Mouse (Mus musculus): ENCODE results near the gene Tbc1d30.

The Tbc1d30 gene

DNA sequence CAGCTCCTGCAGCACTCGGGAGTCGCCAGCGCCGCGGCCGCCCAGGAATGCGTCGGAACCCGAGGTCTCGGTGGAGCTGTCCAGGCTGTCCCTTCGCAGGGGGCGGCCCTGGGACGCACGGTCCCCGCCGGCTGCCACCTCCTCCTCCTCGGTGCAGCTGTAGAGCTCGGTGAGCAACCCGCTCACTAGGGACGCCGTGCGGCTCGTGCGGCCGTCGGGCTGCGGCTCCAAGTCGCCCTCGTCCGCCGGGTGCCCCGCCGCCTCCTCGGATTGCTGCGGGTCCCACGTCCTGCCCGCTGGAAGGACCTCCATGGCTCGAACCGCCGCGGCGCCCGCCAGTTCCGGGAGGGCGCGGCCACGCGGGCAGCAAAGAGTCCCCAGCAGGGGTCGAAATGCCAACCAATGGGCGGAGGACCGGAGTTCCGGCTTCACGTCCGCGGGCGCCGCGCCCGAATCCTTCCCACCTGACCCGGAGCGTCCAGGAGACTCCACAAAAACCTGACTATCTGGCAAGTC is at the start of gene Tbc1d30:
Gene Tbc1d30, minus strand, starts transcription at position 213 of the 516 bp plus-strand sequence.
- DNase-seq (ENCODE audit: low read depth, low spot score), result no peak

DNA sequence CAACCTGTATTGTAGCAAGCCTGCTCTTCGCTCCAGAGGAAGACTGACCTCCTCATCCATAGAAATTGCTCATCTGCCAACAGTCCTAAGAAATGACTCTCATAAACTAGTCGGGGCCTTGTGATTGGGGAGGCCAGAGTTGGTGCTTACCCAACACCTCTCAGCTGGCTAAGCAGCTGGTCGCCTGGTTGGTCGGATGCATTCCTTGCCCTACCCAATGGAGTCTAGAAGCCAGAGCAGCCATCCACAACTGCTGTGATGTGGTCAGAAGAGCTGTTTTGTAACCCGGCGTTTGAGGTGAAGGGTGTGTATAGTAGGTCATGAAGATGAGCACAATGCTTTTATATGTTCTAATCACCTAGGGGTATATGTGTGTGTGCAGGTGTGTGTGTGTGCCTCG is 47.5 kb upstream of the Tbc1d30 start:
- DNase-seq (ENCODE audit: low read depth, low spot score), result no peak

DNA sequence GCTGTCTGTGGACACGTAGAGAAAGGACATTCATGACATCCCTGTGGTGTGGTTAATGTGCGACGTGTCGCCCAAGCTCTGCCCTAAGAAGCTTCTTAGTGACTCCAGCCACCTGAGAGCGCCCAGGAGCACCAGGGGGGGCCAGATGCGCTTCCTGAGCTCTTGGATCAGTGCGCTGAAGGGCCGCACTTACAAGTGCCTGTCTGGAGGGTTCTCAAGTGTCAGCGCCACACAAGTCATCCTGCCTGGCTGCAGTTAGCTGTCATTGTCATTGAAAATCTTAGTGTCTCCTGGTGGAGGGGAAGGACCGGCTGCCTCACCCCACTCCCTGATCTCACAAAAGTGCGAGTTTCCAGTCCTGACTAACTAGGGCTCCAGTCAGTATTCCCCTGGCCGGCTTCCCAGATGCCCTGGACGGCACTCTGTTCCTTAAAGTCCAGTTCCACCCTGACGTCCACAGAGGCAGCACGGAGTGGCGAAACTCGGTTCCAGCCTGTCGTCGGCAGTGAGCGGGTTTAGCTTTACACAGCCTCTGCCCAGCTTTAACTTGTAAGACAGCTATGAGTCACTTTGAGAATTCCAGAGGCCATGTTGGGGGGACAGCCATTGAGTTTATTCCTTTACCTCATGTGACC is 44.6 kb upstream of the Tbc1d30 start:
- DNase-seq (ENCODE audit: low read depth, low spot score), result no peak

DNA sequence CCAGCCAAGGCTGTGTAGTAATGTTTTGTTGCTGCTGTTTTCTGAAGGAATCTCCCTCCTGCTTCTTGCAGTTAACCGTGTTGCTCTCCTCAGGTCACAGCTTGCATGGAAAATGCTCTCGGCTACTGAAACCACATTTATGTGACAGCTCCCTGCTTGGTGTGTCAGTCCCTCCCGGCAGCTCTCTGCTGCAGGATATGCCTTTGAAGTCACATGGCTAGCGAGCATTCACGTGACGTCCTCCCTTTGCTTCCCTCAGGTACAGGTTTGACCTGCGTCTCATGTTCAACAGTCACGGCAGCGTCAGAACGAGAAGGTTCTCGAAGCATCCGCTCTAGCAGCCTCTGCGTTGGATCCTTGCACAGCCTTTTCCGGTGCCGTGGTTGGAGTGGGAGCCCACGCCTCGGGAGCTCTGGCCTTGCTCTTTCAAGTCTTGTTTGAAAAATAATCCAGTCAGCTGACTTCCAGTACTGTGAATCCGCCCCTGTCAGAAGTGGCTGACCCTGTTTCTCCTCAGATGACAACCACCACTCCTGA is 43.8 kb upstream of the Tbc1d30 start:
- DNase-seq (ENCODE audit: low read depth, low spot score), result no peak

DNA sequence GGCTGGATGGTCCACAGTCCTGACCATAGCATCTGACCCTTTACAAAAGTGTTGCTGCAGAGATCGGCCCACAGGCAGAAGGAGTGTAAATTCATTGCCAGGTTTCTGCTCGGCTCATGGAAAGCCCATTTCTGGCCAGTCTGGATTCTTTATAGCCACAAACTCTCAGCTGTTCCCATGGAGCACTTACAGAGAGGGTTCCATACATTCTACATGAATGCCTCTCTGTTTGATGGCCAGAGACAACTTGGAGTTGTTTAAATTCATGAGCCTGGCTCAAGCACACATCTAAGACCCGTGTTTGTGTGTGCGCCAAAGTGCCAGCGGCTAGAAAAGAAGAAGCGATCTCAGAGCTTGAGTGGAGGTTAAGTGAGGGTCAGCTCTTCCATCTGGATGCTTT is 43.2 kb upstream of the Tbc1d30 start:
- no peak for DNase-seq (ENCODE audit: low read depth, low spot score)

DNA sequence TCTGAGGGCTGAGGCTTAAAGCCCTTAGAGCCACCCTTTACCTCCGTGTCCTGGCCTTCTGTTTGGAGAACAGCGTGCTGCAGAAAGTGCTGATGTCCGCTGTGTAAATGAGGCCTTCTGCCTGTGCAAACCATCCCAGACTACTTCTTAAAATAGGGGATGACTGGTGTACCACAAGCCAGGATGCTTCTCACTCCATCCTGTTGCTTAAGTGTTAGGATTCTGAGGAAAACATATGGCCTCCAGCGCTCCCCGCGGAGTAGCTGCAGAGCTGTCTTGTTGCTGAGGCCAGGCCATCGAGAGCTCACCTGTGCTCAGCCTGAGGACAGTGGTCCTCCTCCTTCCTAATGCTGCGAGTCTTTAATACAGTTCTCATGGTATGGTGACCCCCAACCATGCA is 40.8 kb upstream of the Tbc1d30 start:
- no peak for DNase-seq (ENCODE audit: low read depth, low spot score)

DNA sequence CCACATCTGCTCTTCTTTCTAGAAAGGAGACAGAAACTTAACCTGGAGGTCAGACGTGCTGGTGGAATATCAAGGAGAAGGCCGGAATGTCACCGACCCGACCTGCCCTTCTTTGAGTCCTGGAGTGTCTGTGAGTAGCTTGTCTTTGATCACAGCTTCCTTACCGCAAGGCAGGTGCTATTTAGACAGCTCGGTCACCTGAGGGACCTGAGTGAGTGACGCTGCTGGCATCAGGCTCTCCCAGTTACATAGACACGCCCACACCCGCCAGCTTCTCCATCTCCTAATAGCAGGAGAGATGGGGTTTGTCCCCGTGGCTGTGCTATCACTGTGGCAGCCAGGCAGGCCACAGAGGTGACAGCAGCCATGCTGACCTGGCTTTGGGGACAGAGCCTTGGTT is 39.5 kb upstream of the Tbc1d30 start:
- DNase-seq (ENCODE audit: low read depth, low spot score), result no peak

DNA sequence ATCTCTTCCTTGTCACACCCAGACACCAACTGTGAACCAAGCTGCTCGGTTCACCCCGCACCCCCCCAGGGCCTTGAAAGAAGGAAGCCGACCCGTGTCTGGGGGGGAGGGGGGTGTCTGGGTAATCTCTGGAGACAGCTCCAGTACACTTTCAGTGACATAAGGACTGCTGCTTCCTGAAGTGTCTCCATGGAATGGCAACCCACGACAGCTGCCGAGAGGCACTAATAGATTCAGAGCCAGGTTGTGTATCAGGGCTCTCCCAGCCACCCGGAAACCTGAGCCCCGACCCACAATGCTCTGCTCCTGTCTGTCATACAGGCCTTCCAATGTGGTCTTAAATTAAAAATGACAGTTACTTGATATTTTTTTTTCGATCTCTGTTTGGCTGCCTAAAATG is 35.3 kb upstream of the Tbc1d30 start:
- DNase-seq (ENCODE audit: low read depth, low spot score), result no peak

DNA sequence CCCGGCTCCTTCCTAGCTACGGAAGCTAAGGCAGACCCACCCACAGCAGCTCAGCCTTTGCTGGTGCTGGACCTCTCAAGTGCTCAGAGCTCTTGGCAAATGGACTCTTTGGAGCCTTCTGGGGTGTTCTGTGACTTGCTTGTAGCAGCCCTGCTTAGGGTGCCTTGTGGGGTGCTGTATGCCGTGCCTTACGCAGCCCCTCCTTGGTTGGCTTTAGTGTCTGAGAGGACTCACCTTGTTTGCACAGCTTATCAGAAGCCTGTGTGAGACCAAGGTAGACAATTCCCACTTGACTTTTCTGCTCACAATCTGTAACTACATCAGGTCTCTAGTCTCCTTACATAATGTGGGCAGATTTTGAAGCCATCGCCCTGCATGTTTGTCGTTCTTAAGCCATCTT is 34.6 kb upstream of the Tbc1d30 start:
- DNase-seq (ENCODE audit: low read depth, low spot score), result no peak

DNA sequence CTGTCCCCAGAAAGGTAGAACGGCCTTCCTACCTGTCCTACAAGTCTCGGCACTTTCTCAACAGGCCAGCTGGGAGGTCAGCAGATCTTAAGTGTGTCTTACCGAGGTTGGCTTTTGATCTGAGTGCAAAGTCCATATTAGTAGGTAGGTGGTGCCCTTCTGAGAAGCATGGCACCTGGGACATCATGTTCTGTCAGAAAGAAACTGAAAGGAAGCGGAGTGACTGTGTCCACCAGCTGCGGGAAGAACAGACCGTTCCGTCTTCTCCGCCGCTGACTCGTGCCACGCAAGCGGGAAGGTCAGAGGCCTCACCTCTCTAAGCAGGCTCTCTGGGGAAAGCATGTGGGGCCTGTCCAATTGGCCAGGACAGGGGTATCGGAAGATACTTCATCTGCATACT is 33.6 kb upstream of the Tbc1d30 start:
- DNase-seq (ENCODE audit: low read depth, low spot score), result no peak

DNA sequence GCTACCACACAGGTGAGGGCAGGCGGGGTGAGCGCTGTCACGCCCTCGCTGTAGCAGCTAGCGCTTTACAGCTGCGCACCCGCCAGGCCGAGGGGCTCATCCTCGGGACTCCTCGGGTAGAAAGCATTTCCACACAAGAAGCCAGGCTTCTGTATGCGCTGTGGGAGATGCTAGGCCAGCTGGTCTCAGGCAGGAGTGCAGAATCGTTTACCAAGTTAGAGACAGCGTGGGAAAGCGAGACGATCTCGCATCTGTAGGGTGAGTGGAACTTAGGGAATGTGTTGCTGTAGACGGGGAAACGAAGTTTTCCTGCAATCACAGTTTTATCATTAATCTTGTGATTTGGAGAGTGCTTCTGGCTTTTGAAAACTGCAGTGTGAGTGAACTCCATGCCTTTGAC is 30.2 kb upstream of the Tbc1d30 start:
- DNase-seq (ENCODE audit: low read depth, low spot score), result no peak

DNA sequence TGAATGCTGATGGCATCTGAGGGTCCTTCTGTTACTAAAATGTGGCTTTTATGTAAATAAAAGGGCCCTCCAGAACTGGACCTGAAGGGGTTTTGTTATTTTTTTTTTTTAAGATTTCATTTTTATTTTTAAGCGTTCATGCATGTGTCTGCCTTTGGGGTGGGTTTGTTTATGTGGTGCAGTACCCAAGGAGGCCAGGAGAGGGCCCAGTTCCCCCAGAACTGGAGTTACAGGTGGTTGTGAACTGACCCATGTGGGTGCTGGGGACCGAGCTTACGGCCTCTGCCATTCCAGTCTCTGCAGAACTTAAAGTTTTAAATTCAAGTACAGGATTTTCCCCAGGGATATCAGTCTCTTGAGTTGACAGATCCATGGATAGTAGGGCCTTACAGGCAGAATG is 28.3 kb upstream of the Tbc1d30 start:
- DNase-seq (ENCODE audit: low read depth, low spot score), result no peak

DNA sequence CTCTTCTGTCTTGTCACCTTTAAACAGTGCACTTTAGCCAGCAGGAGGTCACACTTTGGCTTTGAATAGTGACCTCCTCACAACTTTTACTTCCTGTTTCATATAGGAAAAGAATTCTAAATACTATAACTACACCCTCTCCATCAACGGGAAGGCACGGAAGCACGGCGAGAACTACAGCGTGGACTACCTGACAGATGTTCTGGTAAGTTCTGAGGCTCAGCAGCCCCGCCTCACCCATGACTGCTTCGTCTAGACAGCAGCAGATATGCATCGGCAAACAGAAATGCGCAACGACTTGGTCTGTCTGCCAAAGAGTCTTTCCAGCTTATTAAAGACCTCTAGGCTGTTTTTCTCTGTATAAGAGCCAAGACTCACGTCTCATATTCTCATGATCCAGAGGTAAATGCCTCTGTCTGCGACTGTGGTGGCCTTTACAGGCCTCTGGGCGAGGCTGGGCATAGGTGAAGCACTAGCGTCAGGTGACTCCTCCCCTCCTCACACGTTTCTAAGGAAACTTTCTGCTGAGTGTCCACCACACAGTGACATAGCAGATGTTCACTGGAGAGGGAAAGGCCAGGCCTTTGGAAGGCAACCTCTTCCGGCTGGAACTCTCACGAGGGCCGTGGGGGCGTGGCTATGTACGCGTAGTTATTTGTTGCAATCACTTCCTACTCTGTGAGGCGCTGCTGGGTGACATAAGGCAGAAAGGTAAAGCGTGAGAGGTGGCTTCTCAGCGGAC is 25.6 kb upstream of the Tbc1d30 start:
- no peak for DNase-seq (ENCODE audit: low read depth, low spot score)

DNA sequence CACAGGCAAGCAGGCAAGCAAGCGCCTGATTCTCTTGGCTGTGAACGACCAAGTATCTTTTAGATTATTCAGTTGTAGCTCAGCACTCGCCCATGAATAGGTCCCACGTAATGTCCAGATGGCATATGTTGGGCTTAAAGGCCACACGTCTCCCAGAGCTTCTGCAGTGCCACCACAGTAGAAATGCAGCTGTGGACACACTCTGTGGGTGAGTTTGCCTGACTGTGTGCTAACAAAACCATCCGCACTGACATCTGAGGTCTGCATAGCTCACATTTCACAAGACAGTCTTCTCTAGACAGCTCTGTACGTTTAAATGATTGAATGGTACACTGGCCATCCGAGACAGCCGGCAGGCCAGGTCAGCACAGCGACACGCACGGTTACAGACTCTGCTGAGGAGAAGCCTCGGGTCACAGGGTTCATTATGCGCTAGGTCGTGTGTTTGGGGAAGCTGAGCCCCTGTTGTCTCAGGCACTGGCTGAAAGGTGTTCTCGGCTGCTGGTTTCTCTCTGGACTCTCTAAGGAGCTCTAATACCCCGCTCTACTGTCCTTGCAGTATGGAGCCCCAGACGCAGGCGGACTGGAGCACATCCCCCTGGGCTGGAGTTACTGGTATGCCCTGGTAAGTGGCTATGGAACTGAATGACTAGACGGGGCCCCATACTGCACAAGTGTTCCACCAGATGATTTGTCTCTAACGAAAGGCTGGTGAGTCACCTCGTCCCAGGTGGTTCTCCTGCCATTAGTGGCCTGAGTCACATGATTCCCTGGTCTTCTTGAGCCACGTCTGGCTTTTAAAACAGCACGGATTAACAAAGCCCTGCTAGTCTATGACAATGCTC is 24.8 kb upstream of the Tbc1d30 start:
- DNase-seq (ENCODE audit: low read depth, low spot score), result no peak

DNA sequence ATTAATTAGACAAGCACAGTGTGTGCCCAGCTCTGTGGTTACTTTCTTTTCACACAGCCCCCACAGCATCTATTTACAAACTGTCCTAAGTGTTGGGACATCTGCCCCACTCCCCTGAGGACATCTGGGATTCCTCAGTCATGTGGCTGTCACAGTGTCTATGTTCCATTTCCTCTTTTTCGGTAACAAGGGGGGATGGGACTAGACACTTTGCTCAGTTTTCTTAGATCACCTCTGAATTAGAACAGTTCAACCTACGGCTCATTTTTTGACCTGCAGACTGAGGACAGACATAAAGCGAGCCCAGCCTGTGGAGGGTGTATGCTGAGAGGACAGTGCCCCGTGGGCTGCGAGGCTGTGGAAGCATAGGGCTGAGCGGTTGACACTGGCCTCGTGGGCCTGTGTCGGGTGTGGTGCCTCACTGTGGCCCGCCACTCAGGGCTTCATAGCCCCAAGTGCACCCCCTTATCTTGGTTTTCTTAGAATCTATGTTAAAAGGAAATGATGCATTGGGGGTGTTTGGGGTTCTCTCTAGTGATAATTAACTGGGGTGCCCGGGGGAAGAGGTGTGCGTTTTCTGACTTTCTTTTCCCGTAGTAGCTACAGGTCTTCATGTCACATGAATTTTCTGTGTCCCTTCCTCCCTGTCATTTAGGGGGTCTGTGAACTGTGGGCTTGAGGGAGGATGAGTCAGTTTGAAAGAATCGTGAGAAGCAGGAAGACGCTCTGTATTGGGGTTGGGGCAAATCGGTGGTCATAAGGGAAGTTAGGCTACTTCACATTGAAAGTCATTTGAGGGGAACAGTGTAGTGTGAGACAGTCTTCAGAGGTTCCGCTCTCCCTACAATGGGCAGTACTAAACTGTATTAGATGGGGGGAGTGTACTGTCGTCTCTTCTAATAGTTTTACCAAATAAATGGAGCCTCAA is 23.9 kb upstream of the Tbc1d30 start:
- DNase-seq (ENCODE audit: low read depth, low spot score), result no peak

DNA sequence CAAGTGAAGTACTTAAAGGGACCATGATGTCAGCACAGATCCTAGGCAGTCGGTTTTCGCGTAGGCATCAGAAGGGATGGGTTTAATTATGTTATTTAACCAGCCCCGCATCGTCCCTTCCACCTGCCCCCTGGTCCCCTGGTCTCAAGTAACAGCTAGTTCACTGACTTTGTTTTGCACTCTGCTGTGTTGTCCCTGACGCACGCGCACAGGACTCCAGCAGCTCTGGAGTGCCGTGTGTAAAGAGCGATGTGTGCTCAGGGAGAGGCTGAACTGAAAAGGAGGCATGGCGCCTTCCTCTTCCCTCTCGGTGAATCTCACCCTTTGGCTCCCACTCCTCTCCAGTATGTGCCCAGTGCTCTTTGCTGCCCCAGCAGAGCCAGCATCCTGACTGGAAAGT is 22.9 kb upstream of the Tbc1d30 start:
- no peak for DNase-seq (ENCODE audit: low read depth, low spot score)

DNA sequence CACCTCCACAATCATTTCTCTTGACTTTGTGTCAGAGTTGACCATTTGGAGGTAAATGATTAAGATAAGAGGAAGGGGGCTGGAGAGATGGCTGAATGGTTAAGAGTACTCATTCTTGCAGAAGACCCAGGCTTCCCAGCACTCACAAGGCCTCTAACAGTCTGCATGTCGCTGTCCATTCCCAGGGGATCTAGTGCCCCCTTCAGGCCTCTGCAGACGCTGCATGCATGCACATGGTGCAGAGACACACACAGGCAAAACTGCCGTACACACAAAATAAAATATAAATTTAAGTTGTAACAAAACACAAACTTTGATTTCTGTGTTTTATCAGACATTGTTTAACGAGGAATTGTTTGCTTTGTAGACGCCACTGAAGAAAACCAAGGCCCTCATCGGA is 19.7 kb upstream of the Tbc1d30 start:
- no peak for DNase-seq (ENCODE audit: low read depth, low spot score)

DNA sequence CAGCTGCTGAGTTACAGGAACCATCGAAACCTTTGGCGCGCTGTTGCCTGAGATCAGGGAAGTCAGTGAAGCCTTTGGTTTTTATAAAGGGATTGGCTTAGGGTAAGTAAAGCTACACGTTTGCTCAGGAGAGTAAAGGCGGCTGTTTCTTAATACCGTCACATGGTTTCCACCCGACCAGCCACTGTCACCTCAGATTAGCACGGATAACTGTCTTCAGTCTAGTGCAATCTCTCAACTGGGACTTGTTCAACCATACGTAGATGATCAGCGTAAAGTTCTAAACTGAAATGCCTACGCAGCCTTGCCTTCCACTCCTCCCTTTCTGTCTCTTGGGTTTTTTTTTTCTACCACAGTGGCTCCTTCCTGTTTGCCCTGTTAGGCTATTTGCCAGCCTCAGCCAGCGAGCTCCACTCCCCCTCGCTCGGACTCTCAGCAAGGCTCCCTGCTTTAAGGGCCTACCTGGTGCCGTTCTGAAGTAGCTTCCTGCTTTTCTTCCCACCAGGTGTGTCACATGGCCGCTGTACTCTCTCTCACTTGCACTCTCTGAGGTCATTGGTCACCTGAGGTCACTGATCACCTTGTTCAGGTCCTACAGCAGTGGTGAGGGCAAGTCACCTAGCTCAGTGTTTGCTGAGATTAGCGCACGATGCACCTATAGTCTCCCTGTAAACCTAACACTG is 17.8 kb upstream of the Tbc1d30 start:
- no peak for DNase-seq (ENCODE audit: low read depth, low spot score)

DNA sequence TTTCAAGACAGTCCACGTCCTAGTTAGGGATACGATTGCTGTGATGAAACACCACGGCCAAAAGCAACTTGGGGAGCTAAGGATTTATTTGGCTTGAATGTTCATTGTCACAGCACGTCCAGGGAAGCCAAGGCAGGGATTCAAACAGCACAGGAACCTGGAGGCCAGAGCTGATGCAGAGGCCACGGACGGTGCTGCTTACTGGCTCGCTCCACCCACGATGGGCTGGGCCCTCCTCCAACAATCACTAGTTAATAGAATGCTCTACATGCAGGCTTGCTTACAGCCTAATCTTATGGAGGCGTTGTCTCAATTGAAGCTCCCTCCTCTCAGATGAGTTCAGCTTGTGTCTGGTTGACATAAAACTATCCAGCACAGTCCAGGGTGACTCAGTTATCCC is 16.7 kb upstream of the Tbc1d30 start:
- DNase-seq (ENCODE audit: low read depth, low spot score), result no peak

DNA sequence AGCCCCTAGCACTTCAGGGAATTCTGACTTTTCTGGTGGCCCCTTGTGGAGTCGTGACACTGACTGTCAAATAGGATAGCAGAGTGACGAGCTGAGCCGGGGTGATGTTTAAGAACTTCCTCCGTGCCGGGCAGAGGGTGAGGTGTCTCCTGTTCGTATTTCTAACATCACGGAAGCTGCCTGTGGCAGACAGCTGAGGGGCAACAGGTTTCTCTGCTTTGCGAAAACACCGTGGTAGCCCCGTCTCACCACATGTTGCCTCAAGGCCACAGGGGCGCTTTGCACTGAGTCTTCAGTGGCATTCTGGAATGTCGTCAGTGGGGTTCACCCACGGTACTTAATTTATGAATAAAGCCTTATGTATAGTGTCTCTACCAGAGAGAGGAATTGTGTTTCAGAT is 16.2 kb upstream of the Tbc1d30 start:
- no peak for DNase-seq (ENCODE audit: low read depth, low spot score)
